Mouse (Mus musculus): Measurements from ENCODE around the gene Gm2237.
"Not testable (repeated sequence)": the region's sequence is repeated elsewhere in the genome, so short reads cannot be mapped to it uniquely, and the experiment has no call there.

Gene Gm2237

GRCm38 (mm10) chr14:19584804-19585667, at the start of gene Gm2237:
TSS of gene Gm2237 (minus strand) at chr14:19585135.
- DNase-seq (ENCODE audit: low spot score), result peak; percentile 7

- not testable (repeated sequence) for DNase-seq (ENCODE audit: low spot score)
Observed at GRCm38 (mm10) chr14:19602481-19602880, 17.5 kb upstream of the Gm2237 start, which contains the start of gene Gm5458. TSS of gene Gm5458 (minus strand) at chr14:19602581.

- DNase-seq (ENCODE audit: low spot score), result not testable (repeated sequence)
Observed at GRCm38 (mm10) chr14:19549863-19550262, 35.1 kb downstream of the Gm2237 start, which contains the start of gene Gm2244. TSS of gene Gm2244 (minus strand) at chr14:19549963.

All from testis, postnatal 14 days (tissue).